Mouse (Mus musculus) forebrain, embryonic 10.5 days (tissue): ENCODE data around the gene Taldo1. TPM values are rescaled to one million over a fixed set of nuclear protein-coding genes. Genes with fewer than 3 reads are reported as not detected.
A peak's percentile ranks its signal among the peaks of the same experiment; 100 is the strongest.
"Not testable (repeated sequence)": the region's sequence is repeated elsewhere in the genome, so short reads cannot be mapped to it uniquely, and the experiment has no call there.

ENCODE experiments used
- DNase-seq: peaks from one replicate; pipeline ENCODE4 v3.0.0-alpha.2; 2017; ENCODE audit warnings: low spot score; ENCODE audit errors: extremely low spot score
- H3K27ac ChIP-seq: fragments of 300-500 bp; sonication (generic); 2 replicates; pipeline ENCODE4 v1.5.1; 2016; ENCODE audit warnings: mild to moderate bottlenecking
- H3K27me3 ChIP-seq: fragments of 300-500 bp; sonication (generic); 2 replicates; pipeline ENCODE4 v1.6.1; 2016; ENCODE audit warnings: mild to moderate bottlenecking; ENCODE audit not compliant: poor library complexity, severe bottlenecking
- H3K36me3 ChIP-seq: fragments of 300-500 bp; sonication (generic); replicated peaks from 2 replicates; pipeline ENCODE4 v1.6.1; 2016; ENCODE audit warnings: mild to moderate bottlenecking, moderate library complexity
- H3K4me1 ChIP-seq: fragments of 300-500 bp; sonication (generic); 2 replicates; pipeline ENCODE4 v1.6.1; 2016
- H3K4me3 ChIP-seq: fragments of 300-500 bp; sonication (generic); 2 replicates; pipeline ENCODE4 v1.5.1; 2016; ENCODE audit warnings: mild to moderate bottlenecking, moderate library complexity
- H3K9me3 ChIP-seq: fragments of 300-500 bp; sonication (generic); 2 replicates; pipeline ENCODE4 v1.6.1; 2016; ENCODE audit warnings: mild to moderate bottlenecking, moderate library complexity
- WGBS: fragments of 180-500 bp; shearing (Covaris S2); methylation state at CpG from one replicate; pipeline ENCODE4 v1.1.7; 2016; 5-methylcytosine and 5-hydroxymethylcytosine counted together
- polyA plus RNA-seq: library from polyadenylated mRNA; unstranded; fragments of >200 nt; fragmentation: Nextera tagmentation; extraction: Ambion mirVana; gene quantifications from 2 replicates; pipeline ENCODE4 v1.2.1, GENCODE M21; 2016

The Taldo1 gene
- polyA plus RNA-seq, 1 experiment from 2014 or later, result 368 TPM

GRCm38 (mm10) chr7:141439140-141439679 is 47.2 kb downstream of the Taldo1 start:
- no peaks in the 10 kb centered on the region for H3K27me3 ChIP-seq
- no peaks in the 10 kb centered on the region for H3K9me3 ChIP-seq
- WGBS, result 95% methylated on average over 10 of the region's 10 CpGs
- H3K36me3 ChIP-seq, result peaks cover 51% of the 10 kb centered on the region
- DNase-seq, result no peak
- H3K27ac ChIP-seq, result no peak overlapping the region
- H3K4me3 ChIP-seq, result no peak overlapping the region
- peaks cover 78% of the 10 kb centered on the region for H3K4me1 ChIP-seq

DNA sequence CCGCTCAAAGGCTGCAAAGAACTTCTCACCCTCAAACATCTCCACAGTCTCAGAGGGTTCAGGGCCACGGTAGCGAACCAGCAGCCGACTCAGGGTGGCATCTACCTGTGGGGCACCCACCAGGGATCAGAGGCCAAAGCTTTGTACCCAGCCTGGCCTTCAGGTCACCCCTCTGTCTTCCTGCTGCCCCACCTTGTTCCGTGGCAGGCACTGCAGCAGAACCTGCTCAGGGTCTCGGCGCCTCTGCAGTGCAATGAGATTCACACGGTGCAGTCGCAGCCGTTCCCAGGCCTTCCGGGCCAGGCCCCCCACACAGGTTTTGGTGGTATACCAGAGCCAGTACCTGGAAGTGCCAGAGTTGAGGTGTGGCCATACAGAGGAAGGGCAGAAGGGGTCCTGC is 47.8 kb downstream of the Taldo1 start:
- WGBS, result 98% methylated on average over 11 of the region's 11 CpGs
- Histone ChIP-seq H3K4me1 (peaks cover 76% of the 10 kb centered on the region), H3K4me3 (no peak overlapping the region), H3K27me3 (no peaks in the 10 kb centered on the region), H3K9me3 (no peaks in the 10 kb centered on the region), H3K27ac (no peak overlapping the region), H3K36me3 (peaks cover 51% of the 10 kb centered on the region)
- no peak for DNase-seq

DNA sequence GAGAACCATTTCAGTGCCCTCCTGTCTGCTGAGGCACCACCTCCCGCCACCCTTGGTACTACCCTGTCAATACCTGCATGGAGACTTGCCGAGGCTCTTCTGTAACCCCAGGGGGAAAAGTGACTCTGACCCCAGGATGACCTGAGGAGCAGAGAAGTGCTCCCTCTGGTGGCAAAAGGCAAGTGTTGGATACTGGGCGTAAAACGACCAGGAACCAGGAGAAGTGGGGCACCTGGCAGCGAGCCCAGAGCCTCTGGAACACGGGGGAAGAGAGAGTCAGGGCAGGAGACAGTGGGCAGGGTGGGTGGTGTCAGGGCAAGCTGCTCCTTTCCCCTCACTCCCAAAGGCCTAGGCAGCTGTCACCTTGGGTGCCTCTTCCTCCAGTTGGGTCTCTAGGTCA is 48.6 kb downstream of the Taldo1 start:
- H3K27me3 ChIP-seq, result no peaks in the 10 kb centered on the region
- 39% methylated on average over 6 of the region's 6 CpGs for WGBS
- peaks cover 68% of the 10 kb centered on the region for H3K4me1 ChIP-seq

GRCm38 (mm10) chr7:141441460-141441859 is 49.5 kb downstream of the Taldo1 start:
- H3K27ac ChIP-seq, result 0 out of 2 replicates have a peak overlapping the region, but pooled peaks have one; percentile 8
- H3K27me3 ChIP-seq, result no peaks in the 10 kb centered on the region
- 94% methylated on average over 9 of the region's 9 CpGs for WGBS
- peak overlapping the region; percentile 61 for H3K4me3 ChIP-seq
- no peaks in the 10 kb centered on the region for H3K9me3 ChIP-seq
- peaks cover 60% of the 10 kb centered on the region for H3K4me1 ChIP-seq
- DNase-seq, result no peak
- peaks cover 51% of the 10 kb centered on the region for H3K36me3 ChIP-seq

More for the DNA sequence above, 48.6 kb downstream of the Taldo1 start:
- no peak for DNase-seq
- peaks cover 51% of the 10 kb centered on the region for H3K36me3 ChIP-seq
- 0 out of 2 replicates have a peak overlapping the region, but pooled peaks have one; percentile 3 for H3K27ac ChIP-seq
- no peak overlapping the region; the same call in 1 of the 2 replicates for H3K4me3 ChIP-seq
- H3K9me3 ChIP-seq, result no peaks in the 10 kb centered on the region

DNA sequence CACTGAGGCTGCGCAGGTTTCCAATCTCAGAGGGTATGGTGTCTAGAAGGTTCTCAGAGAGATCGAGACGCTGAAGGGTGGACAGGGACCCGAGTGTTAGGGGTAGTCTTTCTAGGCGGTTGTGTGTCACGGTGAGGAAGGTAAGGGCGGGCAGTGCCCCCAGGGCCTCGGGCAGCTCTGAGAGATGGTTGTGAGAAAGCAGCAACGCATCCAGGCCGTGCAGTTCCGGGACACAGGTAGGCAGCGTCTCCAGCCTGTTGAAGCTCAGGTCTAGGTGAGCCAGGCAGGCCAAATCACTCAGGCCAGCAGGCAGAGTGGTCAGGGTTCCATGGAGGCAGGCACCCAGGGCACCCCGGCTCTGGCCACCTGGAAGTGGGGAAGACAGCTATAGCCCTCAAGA is 50.2 kb downstream of the Taldo1 start:
- peak overlapping the region; percentile 90 for H3K27ac ChIP-seq
- no peak for DNase-seq
- H3K9me3 ChIP-seq, result no peaks in the 10 kb centered on the region
- H3K4me1 ChIP-seq, result peaks cover 58% of the 10 kb centered on the region
- peaks cover 51% of the 10 kb centered on the region for H3K36me3 ChIP-seq
- H3K27me3 ChIP-seq, result no peaks in the 10 kb centered on the region
- WGBS, result 94% methylated on average over 13 of the region's 13 CpGs
- H3K4me3 ChIP-seq, result peak overlapping the region; percentile 61

DNA sequence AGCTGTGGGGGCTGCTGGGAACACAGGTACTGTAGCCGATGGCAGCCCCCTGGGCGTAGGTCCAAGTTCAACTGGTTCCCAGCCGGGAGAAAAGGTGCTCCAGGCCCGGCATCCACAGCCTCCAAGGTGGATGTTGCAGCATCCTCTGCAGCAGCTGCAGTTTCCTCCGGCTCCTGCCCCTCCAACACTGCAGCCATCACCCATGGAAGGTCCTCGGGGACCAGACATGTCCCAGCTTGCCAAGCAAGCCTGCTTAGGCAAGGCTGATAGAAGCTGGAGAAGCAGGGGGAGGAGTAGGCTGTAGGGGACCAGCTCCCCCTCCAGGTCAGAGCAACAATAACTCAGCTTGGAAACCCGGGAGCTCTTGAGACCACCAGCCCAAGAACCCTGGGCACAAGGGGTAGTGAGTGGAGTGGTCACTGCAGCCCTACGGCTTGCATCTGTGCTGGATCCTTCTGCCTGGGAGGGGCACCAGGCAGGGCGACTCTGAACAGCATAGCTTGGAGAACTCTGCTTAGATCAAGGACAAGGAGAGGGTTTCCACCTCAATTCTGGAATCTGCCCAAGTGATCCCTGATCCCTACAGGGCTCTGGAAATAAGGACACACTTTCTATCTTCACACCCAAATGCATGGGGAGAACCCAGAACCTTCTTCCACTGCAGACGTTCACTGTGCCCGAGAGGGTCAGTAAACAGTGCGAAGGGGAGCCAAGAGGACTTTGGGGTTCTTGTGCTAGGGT is 51.3 kb downstream of the Taldo1 start:
- Histone ChIP-seq H3K27me3 (no peaks in the 10 kb centered on the region), H3K27ac (peak overlapping the region; percentile 90), H3K9me3 (no peaks in the 10 kb centered on the region), H3K4me1 (peaks cover 51% of the 10 kb centered on the region), H3K4me3 (peak overlapping the region; percentile 61), H3K36me3 (peaks cover 45% of the 10 kb centered on the region)
- DNase-seq, result no peak
- 38% methylated on average over 12 of the region's 12 CpGs for WGBS

DNA sequence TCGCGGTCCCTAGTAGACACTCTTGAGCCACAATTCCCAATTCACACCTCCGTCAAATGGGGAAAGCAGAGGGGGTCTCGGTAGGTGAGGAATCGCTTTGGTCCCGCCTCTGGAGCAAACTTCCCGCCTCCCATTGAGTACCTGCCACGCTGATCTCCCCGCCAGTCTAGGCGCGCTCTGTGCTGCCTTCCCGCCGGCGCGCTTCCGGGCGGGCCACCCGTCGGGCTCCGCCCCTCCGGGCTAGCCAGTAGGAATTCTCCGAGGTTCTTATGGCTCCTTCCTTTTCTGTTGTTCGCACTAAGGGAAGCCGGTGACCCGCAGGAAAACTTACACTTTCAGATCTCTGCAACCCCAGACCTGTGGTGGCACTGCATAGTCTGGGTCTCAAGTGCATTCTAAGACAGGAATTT is 51.8 kb downstream of the Taldo1 start, which contains the start of gene Pidd1:
TSS of gene Pidd1 (minus strand) at position 198 of the 410 bp plus-strand sequence.
- Histone ChIP-seq H3K36me3 (peaks cover 45% of the 10 kb centered on the region), H3K4me3 (peak within 1 kb of the TSS; percentile 61), H3K4me1 (peaks cover 57% of the 10 kb centered on the region), H3K27me3 (no peaks in the 10 kb centered on the region), H3K9me3 (no peaks in the 10 kb centered on the region), H3K27ac (peak within 1 kb of the TSS; percentile 90)
- DNase-seq, result peak; percentile 81
- under 1% methylated on average over 25 of the region's 25 CpGs for WGBS

DNA sequence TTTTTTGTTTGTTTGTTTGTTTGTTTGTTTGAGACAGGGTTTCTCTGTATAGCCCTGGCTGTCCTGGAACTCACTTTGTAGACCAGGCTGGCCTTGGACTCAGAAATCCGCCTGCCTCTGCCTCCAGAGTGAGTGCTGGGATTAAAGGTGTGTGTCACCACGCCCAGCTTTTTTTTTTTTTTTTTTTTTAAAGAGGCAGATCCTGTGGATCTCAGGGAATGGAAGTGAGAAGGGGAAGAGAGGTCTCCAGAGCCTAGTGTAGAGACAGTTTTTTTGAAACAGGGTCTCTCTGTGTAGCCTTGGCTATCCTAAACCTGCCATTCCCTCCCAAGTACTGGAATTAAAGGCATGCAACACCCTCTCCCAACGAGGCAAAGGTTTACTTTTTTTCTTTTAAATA is 54.4 kb downstream of the Taldo1 start:
- H3K36me3 ChIP-seq, result peaks cover 45% of the 10 kb centered on the region
- not testable (repeated sequence) for H3K9me3 ChIP-seq, H3K27me3 ChIP-seq, DNase-seq
- peak overlapping the region; percentile 84; the same call in 1 of the 2 replicates for H3K4me3 ChIP-seq
- WGBS, result 85% methylated on average over 3 of the region's 3 CpGs
- peak overlapping the region; percentile 95 for H3K27ac ChIP-seq
- peaks cover 53% of the 10 kb centered on the region for H3K4me1 ChIP-seq

GRCm38 (mm10) chr7:141447110-141447991 is 55.4 kb downstream of the Taldo1 start, which contains the start of gene Rplp2:
TSS of gene Rplp2 (plus strand) at chr7:141447370.
- H3K27ac ChIP-seq, result peak within 1 kb of the TSS; percentile 95

DNA sequence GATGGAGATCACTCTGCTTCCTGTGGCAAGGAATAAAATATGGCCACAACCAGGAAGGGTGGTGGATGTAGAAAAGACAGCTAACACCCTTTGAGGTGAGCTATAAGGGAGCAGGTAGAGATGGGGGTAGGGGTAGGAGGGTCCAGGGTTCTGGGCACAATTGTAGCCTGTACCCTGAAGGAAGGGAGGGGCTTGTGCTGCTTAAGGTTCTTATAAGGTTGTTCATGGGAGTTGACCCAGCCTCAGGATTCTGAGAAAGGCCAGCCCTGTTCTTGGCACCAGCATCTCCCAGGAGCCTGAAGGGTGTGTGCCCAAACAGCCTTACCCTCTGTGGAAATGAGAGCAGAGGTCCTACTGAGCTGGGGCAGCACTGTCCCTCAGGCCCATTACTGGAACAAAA is 59.9 kb downstream of the Taldo1 start:
- H3K9me3 ChIP-seq, result no peaks in the 10 kb centered on the region
- H3K4me1 ChIP-seq, result peaks cover 45% of the 10 kb centered on the region
- H3K27me3 ChIP-seq, result peaks cover 8% of the 10 kb centered on the region; the same call in 1 of the 2 replicates
- DNase-seq, result no peak
- no peak overlapping the region for H3K4me3 ChIP-seq
- peaks cover 49% of the 10 kb centered on the region for H3K36me3 ChIP-seq
- no peak overlapping the region for H3K27ac ChIP-seq

More at GRCm38 (mm10) chr7:141447110-141447991, 55.4 kb downstream of the Taldo1 start, which contains the start of gene Rplp2:
- under 1% methylated on average over 63 of the region's 63 CpGs for WGBS
- H3K27me3 ChIP-seq, result no peaks in the 10 kb centered on the region
- peak; percentile 95 for DNase-seq
- peaks cover 45% of the 10 kb centered on the region for H3K36me3 ChIP-seq
- H3K4me3 ChIP-seq, result peak within 1 kb of the TSS; percentile 84
- peaks cover 43% of the 10 kb centered on the region for H3K4me1 ChIP-seq
- H3K9me3 ChIP-seq, result no peaks in the 10 kb centered on the region
